Mouse (Mus musculus) midbrain, embryonic 15.5 days (tissue): Measurements from ENCODE around the gene Slc2a5. TPM values are rescaled to one million over a fixed set of nuclear protein-coding genes. Genes with fewer than 3 reads are reported as not detected.

Source experiments
- ATAC-seq: fragments of 200-750 bp; cut with Nextera tagmentation; replicated peaks from 2 replicates; pipeline ENCODE4 v1.8.0; 2017; ENCODE audit warnings: moderate TSS enrichment
- H3K27ac ChIP-seq: fragments of 300-500 bp; sonication (generic); 2 replicates; pipeline ENCODE4 v1.5.1; 2015; ENCODE audit warnings: mild to moderate bottlenecking, inconsistent platforms
- H3K27me3 ChIP-seq: fragments of 300-500 bp; sonication (generic); replicated peaks from 2 replicates; pipeline ENCODE4 v1.6.1; 2015; ENCODE audit warnings: inconsistent platforms
- H3K36me3 ChIP-seq: fragments of 300-500 bp; sonication (generic); replicated peaks from 2 replicates; pipeline ENCODE4 v1.6.1; 2015; ENCODE audit warnings: inconsistent platforms
- H3K4me1 ChIP-seq: fragments of 300-500 bp; sonication (generic); 2 replicates; pipeline ENCODE4 v1.6.1; 2015; ENCODE audit warnings: inconsistent platforms
- H3K4me2 ChIP-seq: fragments of 300-500 bp; sonication (generic); 2 replicates; pipeline ENCODE4 v1.6.1; 2015; ENCODE audit warnings: inconsistent platforms, mild to moderate bottlenecking, moderate library complexity
- H3K4me3 ChIP-seq: fragments of 300-500 bp; sonication (generic); 2 replicates; pipeline ENCODE4 v1.5.1; 2015; ENCODE audit warnings: mild to moderate bottlenecking, inconsistent platforms
- H3K9ac ChIP-seq: fragments of 300-500 bp; sonication (generic); 2 replicates; pipeline ENCODE4 v1.6.1; 2015; ENCODE audit warnings: mild to moderate bottlenecking, inconsistent platforms
- H3K9me3 ChIP-seq: fragments of 300-500 bp; sonication (generic); 2 replicates; pipeline ENCODE4 v1.6.1; 2016; ENCODE audit warnings: inconsistent platforms
- WGBS: fragments of 180-500 bp; shearing (Covaris S2); methylation state at CpG from one replicate; pipeline ENCODE4 v1.1.7; 2015; ENCODE audit warnings: mixed read lengths; 5-methylcytosine and 5-hydroxymethylcytosine counted together
- polyA plus RNA-seq: library from polyadenylated mRNA; unstranded; fragments of >200 nt; fragmentation: Nextera tagmentation; extraction: Ambion mirVana; gene quantifications from 2 replicates; pipeline ENCODE4 v1.2.1, GENCODE M21; 2015

Slc2a5 gene
- polyA plus RNA-seq, 1 experiment from 2014 or later = 1.6 TPM

DNA sequence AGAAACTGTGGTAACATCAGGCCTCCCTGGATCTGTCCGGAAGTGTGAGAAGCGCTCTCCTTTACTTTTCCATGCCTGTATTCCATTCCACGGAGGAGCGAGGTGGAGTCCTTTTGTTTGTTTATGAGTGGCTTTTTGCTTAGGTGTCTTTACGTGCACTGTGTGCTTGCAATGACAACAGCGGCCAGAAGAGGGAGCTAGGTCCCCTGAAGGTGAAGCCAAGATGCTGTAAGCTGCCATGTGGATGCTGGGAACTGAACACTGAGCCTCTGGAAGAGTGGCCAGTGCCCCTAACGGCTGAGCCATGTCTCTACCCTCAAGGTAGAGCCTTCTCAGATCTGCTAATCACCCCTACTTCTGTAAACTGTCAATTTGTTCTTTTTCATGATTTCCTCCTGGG is 62.2 kb downstream of the Slc2a5 start:
- no peaks in the 10 kb centered on the region for H3K9me3 ChIP-seq
- H3K27me3 ChIP-seq = no peaks in the 10 kb centered on the region
- ATAC-seq = no peak
- H3K36me3 ChIP-seq = no peaks in the 10 kb centered on the region
- H3K27ac ChIP-seq = no peak overlapping the region
- 88% methylated on average over 7 of the region's 7 CpGs for WGBS
- no peak overlapping the region for H3K9ac ChIP-seq
- H3K4me1 ChIP-seq = no peaks in the 10 kb centered on the region; the same call in 1 of the 2 replicates
- no peak overlapping the region for H3K4me3 ChIP-seq
- H3K4me2 ChIP-seq = no peak overlapping the region

DNA sequence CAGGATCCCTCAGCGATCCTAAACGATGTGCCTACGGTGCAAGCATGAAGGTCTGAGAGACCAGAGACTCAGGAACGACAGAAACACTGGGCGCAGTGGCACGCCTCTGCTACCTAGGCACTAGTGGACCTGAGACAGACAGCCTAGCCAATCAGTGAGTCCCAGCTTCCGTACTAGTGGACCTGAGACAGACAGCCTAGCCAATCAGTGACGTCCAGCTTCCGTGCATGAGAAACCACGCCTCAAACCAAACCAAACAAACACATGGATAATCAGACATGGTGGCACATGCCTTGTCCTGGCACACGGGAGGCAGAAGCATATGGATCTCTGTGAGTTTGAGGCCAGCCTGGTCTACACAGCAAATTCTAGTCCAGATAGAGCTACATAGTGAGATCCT is 69.2 kb downstream of the Slc2a5 start:
- ATAC-seq = no peak
- Histone ChIP-seq H3K4me2 (no peak overlapping the region), H3K27ac (no peak overlapping the region), H3K9ac (no peak overlapping the region), H3K4me1 (no peaks in the 10 kb centered on the region), H3K4me3 (no peak overlapping the region), H3K36me3 (no peaks in the 10 kb centered on the region), H3K27me3 (no peaks in the 10 kb centered on the region), H3K9me3 (no peaks in the 10 kb centered on the region)
- WGBS = 45% methylated on average over 11 of the region's 11 CpGs

DNA sequence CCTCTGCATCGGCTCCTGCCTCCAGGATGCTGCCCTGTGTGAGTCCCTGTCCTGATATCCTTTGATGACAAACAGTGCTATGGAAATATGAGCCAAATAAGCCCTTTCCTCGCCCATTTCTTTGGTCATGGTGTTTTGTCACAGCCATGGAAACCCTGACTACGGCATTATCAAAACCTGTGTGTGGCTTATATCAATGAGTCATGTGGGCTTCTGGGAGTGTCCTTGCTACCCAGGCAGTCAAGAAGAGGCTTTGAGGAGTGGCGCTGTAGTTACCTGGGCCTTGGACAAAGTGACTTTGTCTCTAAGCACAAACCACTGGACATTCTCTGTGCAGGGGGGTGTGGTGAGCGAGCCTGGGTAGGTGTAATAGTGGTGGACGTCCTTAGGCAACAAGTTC is 73.1 kb downstream of the Slc2a5 start:
- H3K27ac ChIP-seq = no peak overlapping the region
- H3K36me3 ChIP-seq = no peaks in the 10 kb centered on the region
- no peak overlapping the region for H3K4me2 ChIP-seq
- H3K9me3 ChIP-seq = no peaks in the 10 kb centered on the region
- H3K27me3 ChIP-seq = no peaks in the 10 kb centered on the region
- 84% methylated on average over 6 of the region's 6 CpGs for WGBS
- ATAC-seq = no peak
- no peak overlapping the region for H3K4me3 ChIP-seq
- H3K9ac ChIP-seq = no peak overlapping the region
- no peaks in the 10 kb centered on the region for H3K4me1 ChIP-seq

Other genes with a start within 250 kb of the Slc2a5 start
- gene Spsb1, start 164.2 kb upstream of the Slc2a5 start, polyA plus RNA-seq = 4.8 and 5.2 TPM in 2 replicates
- 2.5 and 3.1 TPM in 2 replicates for gene H6pd, start 110.3 kb upstream of the Slc2a5 start, polyA plus RNA-seq
- gene Gpr157, start 31.9 kb upstream of the Slc2a5 start, polyA plus RNA-seq = 0.32 and 0.55 TPM in 2 replicates
- gene Slc2a7, start 29.7 kb downstream of the Slc2a5 start, polyA plus RNA-seq = not detected in 2 replicates
- not detected in 2 replicates for gene Car6, start 82.0 kb downstream of the Slc2a5 start, polyA plus RNA-seq
- 1,044 and 1,060 TPM in 2 replicates for gene Eno1, start 117.4 kb downstream of the Slc2a5 start, polyA plus RNA-seq
- 32.1 and 37.4 TPM in 2 replicates for gene Rere, start 162.4 kb downstream of the Slc2a5 start, polyA plus RNA-seq